Mouse (Mus musculus) limb, embryonic 14.5 days (tissue): ENCODE data around the gene Polr2b. TPM values are rescaled to one million over a fixed set of nuclear protein-coding genes. Genes with fewer than 3 reads are reported as not detected.

Experiments
- ATAC-seq: fragments of 200-750 bp; cut with Nextera tagmentation; 2 replicates; pipeline ENCODE4 v1.8.0; 2017; ENCODE audit warnings: low read depth, moderate number of reproducible peaks, moderate TSS enrichment; ENCODE audit not compliant: low FRiP score
- DNase-seq: peaks from one replicate; pipeline ENCODE4 v3.0.0-alpha.2; 2015; ENCODE audit warnings: low spot score
- H3K27ac ChIP-seq: fragments of 300-500 bp; sonication (generic); replicated peaks from 2 replicates; pipeline ENCODE4 v1.5.1; 2014; ENCODE audit warnings: low read depth, mild to moderate bottlenecking, low read length, moderate library complexity, mixed read lengths
- H3K27me3 ChIP-seq: fragments of 300-500 bp; sonication (generic); 2 replicates; pipeline ENCODE4 v1.6.1; 2014; ENCODE audit warnings: low read length, mixed read lengths; ENCODE audit not compliant: control insufficient read depth, insufficient read depth
- H3K36me3 ChIP-seq: fragments of 300-500 bp; sonication (generic); 2 replicates; pipeline ENCODE4 v1.6.1; 2014; ENCODE audit warnings: mild to moderate bottlenecking, low read length, moderate library complexity, mixed read lengths; ENCODE audit not compliant: control insufficient read depth, insufficient read depth
- H3K4me1 ChIP-seq: fragments of 300-500 bp; sonication (generic); 2 replicates; pipeline ENCODE4 v1.6.1; 2014; ENCODE audit warnings: antibody characterized with exemption, low read length, mixed read lengths; ENCODE audit not compliant: control insufficient read depth, insufficient read depth
- H3K4me2 ChIP-seq: fragments of 300-500 bp; sonication (generic); replicated peaks from 2 replicates; pipeline ENCODE4 v1.6.1; 2014; ENCODE audit warnings: low read depth, mild to moderate bottlenecking, low read length, moderate library complexity; ENCODE audit not compliant: severe bottlenecking
- H3K4me3 ChIP-seq: fragments of 300-500 bp; sonication (generic); replicated peaks from 2 replicates; pipeline ENCODE4 v1.5.1; 2014; ENCODE audit warnings: low read length
- H3K9ac ChIP-seq: fragments of 300-500 bp; sonication (generic); 2 replicates; pipeline ENCODE4 v1.6.1; 2014; ENCODE audit warnings: mild to moderate bottlenecking, low read depth, low read length, moderate library complexity; ENCODE audit not compliant: severe bottlenecking
- H3K9me3 ChIP-seq: fragments of 300-500 bp; sonication (generic); 2 replicates; pipeline ENCODE4 v1.6.1; 2016; ENCODE audit warnings: low read length; ENCODE audit not compliant: control insufficient read depth
- POLR2A ChIP-seq: fragments of 200-500 bp; IDR thresholded peaks from 2 replicates; pipeline ENCODE4 v1.8.0; 2012; ENCODE audit warnings: inconsistent platforms, mild to moderate bottlenecking, moderate library complexity, borderline replicate concordance; ENCODE audit not compliant: insufficient read depth, insufficient read length; ENCODE audit errors: extremely low read depth
- WGBS: fragments of 180-500 bp; shearing (Covaris S2); extraction: QIAGEN DNeasy Blood & Tissue Kit; methylation state at CpG from one replicate; pipeline ENCODE4 v1.1.7; 2014; 5-methylcytosine and 5-hydroxymethylcytosine counted together
- polyA plus RNA-seq, 2 experiments: library from polyadenylated mRNA; depleted of rRNA in 1 of 2; stranded (reverse) in 1 of 2; unstranded in 1 of 2; fragments of >200 nt; fragmentation: Nextera tagmentation in 1 of 2; extraction: Ambion mirVana in 1 of 2; gene quantifications; 2 replicates each; pipeline versions ENCODE4 v1.2.1 to v1.2.3; 2012 to 2014

Polr2b gene
- polyA plus RNA-seq, 2 experiments, result 44.8 to 61.0 TPM

DNA sequence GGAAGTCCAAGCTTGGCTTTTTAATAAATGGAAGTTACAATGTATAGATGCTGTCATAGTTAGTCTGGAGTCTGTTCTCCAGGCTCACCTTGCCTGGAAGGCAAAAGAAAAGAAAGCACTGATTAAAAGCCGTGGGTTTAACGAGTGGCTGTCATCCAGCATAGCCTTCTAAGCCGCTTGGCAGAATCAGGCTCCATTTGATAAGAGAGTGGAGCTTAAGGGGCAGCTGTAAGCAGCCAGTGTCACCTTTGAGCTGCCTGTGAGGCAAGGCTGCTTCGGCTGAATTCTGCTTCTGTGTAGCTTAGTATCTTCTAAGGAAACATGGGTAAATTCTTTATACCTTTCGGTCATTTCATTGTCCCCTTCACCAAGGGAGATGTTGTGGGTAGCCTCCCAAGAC lies 23.0 kb upstream of the Polr2b start:
- no peak for DNase-seq
- H3K4me2 ChIP-seq, result no peak overlapping the region
- H3K36me3 ChIP-seq, result peaks cover 67% of the 10 kb centered on the region
- 81% methylated on average over 5 of the region's 5 CpGs for WGBS
- H3K4me1 ChIP-seq, result no peaks in the 10 kb centered on the region
- H3K4me3 ChIP-seq, result no peak overlapping the region
- no peaks in the 10 kb centered on the region for H3K9me3 ChIP-seq
- no peak for ATAC-seq
- H3K27ac ChIP-seq, result no peak overlapping the region
- H3K9ac ChIP-seq, result no peak overlapping the region
- no peaks in the 10 kb centered on the region for H3K27me3 ChIP-seq
- TF ChIP-seq POLR2A, result no peak

DNA sequence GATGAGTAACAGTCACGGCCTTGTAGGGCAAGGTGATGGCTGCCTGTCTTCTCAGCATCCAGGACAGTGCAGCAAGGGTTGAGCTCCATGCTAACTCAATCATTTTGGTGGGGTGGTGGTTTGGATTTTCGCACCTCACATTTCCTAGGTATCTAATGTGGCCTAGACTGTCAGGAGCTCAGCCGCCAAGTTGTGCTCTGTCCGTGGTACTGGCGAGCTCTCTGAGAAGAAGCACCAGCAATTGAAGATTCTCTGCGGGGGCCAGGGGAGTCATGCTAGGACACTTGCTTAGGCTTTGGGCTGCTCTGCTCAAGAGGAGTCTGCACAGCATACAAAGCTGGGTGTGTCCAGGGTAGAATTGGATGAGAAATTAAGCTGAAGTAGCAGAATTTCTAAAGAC lies 22.0 kb upstream of the Polr2b start:
- H3K4me2 ChIP-seq, result no peak overlapping the region
- 75% methylated on average over 6 of the region's 6 CpGs for WGBS
- no peak for TF ChIP-seq POLR2A
- ATAC-seq (no peak), DNase-seq (no peak)
- no peaks in the 10 kb centered on the region for H3K9me3 ChIP-seq
- no peak overlapping the region for H3K27ac ChIP-seq
- peaks cover 65% of the 10 kb centered on the region for H3K36me3 ChIP-seq
- no peaks in the 10 kb centered on the region for H3K4me1 ChIP-seq
- no peak overlapping the region for H3K4me3 ChIP-seq
- H3K9ac ChIP-seq, result no peak overlapping the region
- no peaks in the 10 kb centered on the region for H3K27me3 ChIP-seq

DNA sequence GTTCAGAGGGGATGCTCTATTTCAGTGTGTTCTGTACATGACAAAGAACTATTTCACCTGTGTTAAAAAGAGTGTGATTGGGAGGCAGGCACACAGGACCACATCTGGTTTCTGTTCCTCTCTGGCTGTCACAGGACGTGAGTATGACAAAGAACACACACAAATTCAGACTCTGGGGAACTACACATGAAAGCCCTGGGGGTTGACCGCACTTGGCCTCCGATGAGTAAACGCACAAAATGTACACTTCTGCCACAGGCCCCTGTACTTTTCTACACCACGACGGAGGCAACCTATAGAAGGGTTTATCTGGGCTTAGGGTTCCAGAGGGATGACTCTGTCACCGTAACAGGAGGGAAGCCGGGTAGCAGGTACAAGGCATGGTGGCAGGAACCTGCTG lies 20.3 kb upstream of the Polr2b start:
- Histone ChIP-seq H3K4me3 (no peak overlapping the region), H3K27me3 (no peaks in the 10 kb centered on the region), H3K27ac (no peak overlapping the region), H3K9me3 (no peaks in the 10 kb centered on the region), H3K36me3 (peaks cover 68% of the 10 kb centered on the region), H3K9ac (no peak overlapping the region), H3K4me1 (no peaks in the 10 kb centered on the region), H3K4me2 (no peak overlapping the region)
- whole genome bisulfite sequencing, result 57% methylated on average over 8 of the region's 8 CpGs
- ATAC-seq, result no peak
- no peak for TF ChIP-seq POLR2A
- no peak for DNase-seq

DNA sequence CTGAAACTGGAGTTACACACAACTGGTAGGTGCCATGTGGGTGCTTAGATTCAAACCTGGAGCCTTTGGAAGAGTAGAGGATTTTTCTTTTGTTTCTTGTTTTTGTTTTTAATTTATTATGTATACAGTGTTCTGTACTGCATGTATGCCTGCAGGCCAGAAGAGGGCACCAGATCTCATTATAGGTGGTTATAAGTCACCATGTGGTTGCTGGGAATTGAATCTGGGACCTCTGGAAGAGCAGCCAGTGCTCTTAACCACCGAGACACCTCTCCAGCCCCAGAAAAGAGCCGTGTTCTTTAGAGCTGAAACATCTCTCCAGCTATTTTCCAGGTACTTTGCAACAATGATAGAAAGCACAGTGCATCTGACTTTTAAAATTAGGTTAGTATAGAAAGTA lies 19.3 kb upstream of the Polr2b start:
- Histone ChIP-seq H3K4me3 (no peak overlapping the region), H3K4me1 (no peaks in the 10 kb centered on the region), H3K27me3 (no peaks in the 10 kb centered on the region), H3K27ac (no peak overlapping the region), H3K9ac (no peak overlapping the region), H3K9me3 (no peaks in the 10 kb centered on the region), H3K4me2 (no peak overlapping the region), H3K36me3 (peaks cover 68% of the 10 kb centered on the region)
- TF ChIP-seq POLR2A, result no peak
- DNase-seq (no peak), ATAC-seq (no peak)
- 85% methylated on average over 2 of the region's 2 CpGs for WGBS

DNA sequence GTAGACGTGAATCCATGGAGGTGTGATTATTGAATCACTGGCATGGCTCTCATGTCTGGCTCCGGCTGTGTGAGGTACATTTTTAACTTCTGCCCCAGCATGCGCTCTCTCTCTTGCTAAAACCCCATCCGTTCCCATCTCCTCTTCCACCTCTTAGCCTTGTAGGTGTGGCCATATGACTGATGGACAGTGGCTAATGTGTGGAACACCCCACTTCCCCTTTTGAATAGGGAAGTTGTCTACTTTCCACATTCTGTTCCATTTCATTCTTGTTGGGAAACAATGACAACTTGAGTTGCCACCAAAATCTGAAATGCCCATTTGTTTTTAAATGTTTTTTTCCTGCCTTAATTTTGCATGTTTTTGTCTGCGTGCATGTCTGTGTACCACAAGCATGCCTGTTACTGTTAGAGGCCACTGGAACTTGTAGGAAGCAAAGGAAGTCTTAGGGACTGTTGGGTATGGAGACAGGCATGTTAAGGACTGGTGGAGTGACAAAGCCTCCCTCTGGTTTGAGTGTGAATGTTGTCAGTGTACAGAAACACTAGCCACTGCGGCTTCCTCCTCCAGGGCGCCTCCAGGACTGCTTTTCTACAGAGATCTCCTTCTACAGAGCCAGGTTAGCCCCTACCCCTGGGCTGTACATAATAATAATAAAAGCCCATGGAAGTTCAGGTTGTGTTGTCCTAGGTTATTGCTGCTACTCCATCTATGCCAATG lies 17.0 kb upstream of the Polr2b start:
- Histone ChIP-seq H3K4me1 (no peaks in the 10 kb centered on the region), H3K4me2 (no peak overlapping the region), H3K4me3 (no peak overlapping the region), H3K9me3 (no peaks in the 10 kb centered on the region), H3K9ac (no peak overlapping the region), H3K27me3 (no peaks in the 10 kb centered on the region), H3K36me3 (peaks cover 70% of the 10 kb centered on the region), H3K27ac (no peak overlapping the region)
- ATAC-seq (no peak), DNase-seq (no peak)
- no peak for TF ChIP-seq POLR2A
- WGBS, result 96% methylated on average over 7 of the region's 7 CpGs
